Mouse (Mus musculus) liver, adult (tissue): Measurements from ENCODE around the gene Phf11a.
"Not testable (repeated sequence)": the region's sequence is repeated elsewhere in the genome, so short reads cannot be mapped to it uniquely, and the experiment has no call there.

ENCODE experiments used
- GATA4 ChIP-seq: IDR thresholded peaks from 2 replicates; pipeline ENCODE4 v1.6.1; 2014; ENCODE audit warnings: mild to moderate bottlenecking, low read length; ENCODE audit not compliant: insufficient replicate concordance

The Phf11a gene

DNA sequence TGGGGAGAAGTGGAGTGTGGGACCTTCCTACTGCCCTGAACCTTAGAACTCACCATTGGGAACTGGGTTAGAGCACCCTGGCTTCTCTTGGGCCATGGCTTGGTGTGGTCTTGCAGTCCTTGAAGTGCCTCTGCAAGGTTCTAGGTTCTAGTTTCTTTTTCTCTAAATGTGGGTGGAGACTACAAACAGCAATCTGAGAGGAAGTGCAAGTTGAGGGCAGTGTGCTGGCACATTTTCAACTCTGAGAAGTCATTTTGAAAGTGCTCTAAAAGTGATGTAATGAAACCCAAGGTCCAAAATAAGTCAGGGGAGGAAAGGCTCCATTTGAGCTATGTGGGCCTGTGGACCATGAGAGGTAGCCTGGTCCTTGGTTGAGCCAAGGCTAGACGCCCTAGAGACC lies at the start of gene Phf11a:
Phf11a (minus strand) TSS at position 132 of the 400 bp plus-strand sequence.
- TF ChIP-seq GATA4: not testable (repeated sequence)

DNA sequence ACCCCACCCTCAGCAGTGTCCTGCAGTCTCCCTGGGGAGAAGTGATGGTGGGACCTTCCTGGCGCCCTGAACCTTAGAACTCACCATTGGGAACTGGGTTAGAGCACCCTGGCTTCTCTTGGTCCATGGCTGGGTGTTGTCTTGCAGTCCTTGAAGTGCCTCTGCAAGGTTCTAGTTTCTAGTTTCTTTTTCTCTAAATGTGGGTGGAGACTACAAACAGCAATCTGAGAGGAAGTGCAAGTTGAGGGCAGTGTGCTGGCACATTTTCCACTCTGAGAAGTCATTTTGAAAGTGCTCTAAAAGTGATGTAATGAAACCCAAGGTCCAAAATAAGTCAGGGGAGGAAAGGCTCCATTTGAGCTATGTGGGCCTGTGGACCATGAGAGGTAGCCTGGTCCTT lies 43.9 kb upstream of the Phf11a start, which contains the start of gene Phf11b:
Phf11b (minus strand) TSS at position 163 of the 400 bp plus-strand sequence.
- not testable (repeated sequence) for TF ChIP-seq GATA4

DNA sequence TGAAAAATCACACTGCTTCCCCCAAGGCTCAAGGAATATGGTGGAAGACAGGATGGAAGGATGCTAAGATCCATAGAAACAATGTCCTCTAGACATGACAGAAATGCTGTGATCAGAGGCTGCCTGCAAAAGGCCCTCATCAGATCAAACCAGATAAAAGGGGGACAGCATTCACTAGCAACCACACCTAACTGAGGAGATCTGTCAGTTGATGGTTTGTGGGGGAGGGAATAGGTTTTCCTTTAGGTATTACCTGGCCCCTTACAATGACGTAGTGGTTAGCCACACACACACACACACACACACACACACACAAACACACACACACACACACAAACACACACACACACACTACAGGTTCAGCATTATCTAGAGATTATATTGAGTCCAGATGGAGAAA lies 42.2 kb upstream of the Phf11a start:
- TF ChIP-seq GATA4: no peak

DNA sequence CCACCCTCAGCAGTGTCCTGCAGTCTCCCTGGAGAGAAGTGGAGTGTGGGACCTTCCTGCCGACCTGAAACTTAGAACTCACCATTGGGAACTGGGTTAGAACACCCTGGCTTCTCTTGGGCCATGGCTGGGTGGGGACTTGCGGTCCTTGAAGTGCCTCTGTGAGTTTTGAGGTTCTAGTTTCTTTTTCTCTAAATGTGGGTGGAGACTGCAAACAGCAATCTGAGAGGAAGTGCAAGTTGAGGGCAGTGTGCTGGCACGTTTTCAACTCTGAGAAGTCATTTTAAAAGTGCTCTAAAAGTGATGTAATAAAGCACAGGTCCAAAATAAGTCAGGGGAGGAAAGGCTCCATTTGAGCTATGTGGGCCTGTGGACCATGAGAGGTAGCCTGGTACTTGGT lies 37.3 kb downstream of the Phf11a start, which contains the start of gene Gm6904:
Gm6904 (minus strand) TSS at position 161 of the 400 bp plus-strand sequence.
- no peak for TF ChIP-seq GATA4

DNA sequence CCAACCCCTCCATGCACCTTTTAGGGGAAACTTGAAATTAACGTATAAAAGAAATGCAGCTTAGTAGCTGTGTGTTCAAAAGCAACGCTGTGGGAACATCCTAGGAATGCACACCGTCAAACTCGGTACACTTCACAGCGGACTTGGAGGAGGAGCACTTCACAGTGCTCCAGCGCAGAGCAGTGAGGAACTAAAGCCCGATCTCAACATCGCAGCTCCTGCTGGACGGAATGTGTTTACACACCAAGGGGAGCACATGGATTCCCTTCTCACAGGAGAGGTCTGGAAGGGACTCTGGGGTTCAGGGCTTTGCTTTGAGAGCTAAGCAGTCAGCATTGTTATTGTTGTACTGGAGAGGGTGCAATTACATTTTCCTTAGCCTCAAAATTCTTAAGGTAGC lies 63.7 kb downstream of the Phf11a start:
- TF ChIP-seq GATA4: no peak

DNA sequence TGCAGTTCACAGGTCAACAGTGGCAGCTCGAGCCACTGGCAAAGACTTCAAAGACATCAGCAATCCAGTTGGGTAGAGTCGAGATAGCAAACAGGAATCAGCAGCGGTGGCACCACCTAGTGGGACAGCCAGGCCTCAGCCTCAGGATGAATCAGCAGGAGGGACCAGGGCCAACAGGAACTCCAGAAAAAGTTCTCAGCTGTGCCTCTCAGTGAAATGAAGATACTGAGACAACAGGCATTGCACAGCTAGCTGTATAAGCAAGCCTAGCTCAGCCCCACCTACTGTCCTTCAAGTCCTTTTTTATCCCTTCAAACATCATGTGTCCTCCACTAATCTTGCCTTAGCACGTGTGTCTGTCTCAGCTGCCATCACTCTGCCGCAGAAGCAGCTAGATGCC lies 65.3 kb downstream of the Phf11a start:
- peak; percentile 81; the same call in 1 of the 2 replicates for TF ChIP-seq GATA4

DNA sequence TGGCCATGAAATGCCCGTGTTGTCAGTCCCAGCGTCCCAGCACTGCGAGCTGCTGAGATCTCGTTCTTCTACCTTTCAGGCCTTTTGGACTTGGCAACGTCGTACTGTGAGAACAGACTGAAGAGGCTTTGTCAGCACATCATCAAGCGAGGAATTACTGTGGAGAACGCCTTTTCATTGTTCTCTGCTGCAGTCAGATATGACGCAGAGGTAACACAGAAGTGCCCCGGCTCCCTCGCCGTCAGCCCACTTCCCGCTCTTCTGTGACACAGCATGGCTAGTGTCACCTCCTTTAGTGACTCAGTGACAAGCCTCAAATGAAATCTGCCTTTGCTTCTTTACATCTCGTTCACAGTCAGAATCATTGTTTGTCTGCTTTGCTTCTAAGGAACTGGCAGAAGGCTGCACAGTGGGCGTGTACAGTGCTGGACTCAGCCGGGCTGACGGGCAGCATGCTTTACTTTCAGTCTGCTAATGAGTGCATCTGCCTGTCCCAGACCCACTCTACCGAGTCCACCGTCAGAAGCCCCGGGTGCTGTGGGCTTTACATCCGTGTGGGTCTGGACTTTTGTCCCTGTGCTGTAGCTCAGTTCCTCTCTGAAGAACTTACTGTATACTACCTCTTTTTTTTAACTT lies 66.9 kb downstream of the Phf11a start:
- TF ChIP-seq GATA4: no peak

DNA sequence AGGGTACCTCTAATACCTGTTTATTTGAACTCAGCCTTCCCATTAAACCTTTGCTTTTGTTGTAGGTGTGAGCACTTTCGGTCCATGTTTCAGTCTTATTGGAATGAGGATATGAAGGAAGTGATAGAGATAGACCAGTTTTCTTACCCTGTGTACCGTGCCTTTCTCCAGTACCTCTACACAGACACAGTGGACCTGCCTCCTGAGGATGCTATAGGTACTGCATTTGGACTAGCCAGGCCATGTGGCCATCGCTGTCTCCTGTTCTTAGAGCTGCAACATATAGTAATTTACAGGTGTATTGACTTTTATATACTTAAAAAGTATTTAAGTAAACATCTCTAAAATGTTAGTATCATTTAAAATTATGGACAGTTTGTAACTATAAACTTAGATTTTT lies 67.5 kb downstream of the Phf11a start:
- no peak for TF ChIP-seq GATA4
